Mouse (Mus musculus): Measurements from ENCODE around the gene Efcab9.

DNA sequence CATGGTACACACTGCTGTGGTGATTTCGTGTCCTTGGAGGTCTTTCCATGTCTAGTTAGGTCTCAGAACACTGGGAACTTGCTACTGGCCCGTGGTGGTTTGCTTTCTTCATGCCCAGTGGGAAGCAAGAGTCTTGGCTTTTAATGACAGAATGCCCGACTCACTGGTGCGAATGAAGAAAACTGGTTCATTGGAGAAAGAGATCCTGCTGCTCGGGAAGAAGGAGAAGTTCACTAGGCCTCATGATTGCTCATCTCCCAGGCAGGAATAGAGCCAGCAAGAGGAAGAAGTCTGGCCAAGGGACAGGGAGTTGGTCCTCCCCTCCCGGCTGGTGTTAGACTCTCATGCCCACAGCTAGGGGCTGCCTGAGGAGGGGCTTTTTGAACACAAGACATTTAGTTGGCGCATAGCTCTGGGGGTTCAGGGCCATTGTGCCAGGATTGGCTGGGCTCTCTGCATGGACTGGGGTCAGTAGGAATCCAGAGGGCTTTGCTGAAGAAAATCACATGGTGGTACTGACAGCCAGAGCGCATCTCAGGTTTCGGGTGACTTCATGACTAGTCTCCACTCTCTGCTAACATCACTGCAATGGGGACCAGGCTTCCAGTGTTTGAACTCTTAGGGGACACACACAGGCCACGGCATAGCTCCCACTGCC lies 24.6 kb upstream of the Efcab9 start:
- TF ChIP-seq CTCF (IDR thresholded peaks at IDR 0.05; ENCODE audit: control insufficient read depth, insufficient read depth, low read length) (no peak), POLR2A (IDR thresholded peaks at IDR 0.05; ENCODE audit: borderline replicate concordance, control insufficient read depth, low read depth, low read length) (no peak)
